Mouse (Mus musculus): Measurements from ENCODE around the gene Majin. TPM values are rescaled to one million over a fixed set of nuclear protein-coding genes. Genes with fewer than 3 reads are reported as not detected.
A peak's percentile ranks its signal among the peaks of the same experiment; 100 is the strongest.

Majin gene
- polyA plus RNA-seq, 1 experiment from 2014 or later, result not detected

GRCm38 (mm10) chr19:6243226-6243625, 59.0 kb downstream of the Majin start:
- Histone ChIP-seq H3K4me2 (no peak overlapping the region), H3K9ac (0 out of 2 replicates have a peak overlapping the region, but pooled peaks have one; percentile 95), H3K4me3 (no peak overlapping the region), H3K4me1 (peaks cover 10% of the 10 kb centered on the region), H3K36me3 (ENCODE audit: poor library complexity, severe bottlenecking) (peaks cover 47% of the 10 kb centered on the region), H3K9me3 (replicated peaks) (no peaks in the 10 kb centered on the region), H3K27me3 (no peaks in the 10 kb centered on the region), H3K27ac (no peak overlapping the region)
- no peak for ATAC-seq
- WGBS, result 88% methylated on average over 5 of the region's 5 CpGs

GRCm38 (mm10) chr19:6245806-6246205, 61.6 kb downstream of the Majin start:
- Histone ChIP-seq H3K9me3 (replicated peaks) (no peaks in the 10 kb centered on the region), H3K36me3 (ENCODE audit: poor library complexity, severe bottlenecking) (peaks cover 66% of the 10 kb centered on the region), H3K4me2 (no peak overlapping the region), H3K4me1 (peaks cover 10% of the 10 kb centered on the region), H3K27me3 (no peaks in the 10 kb centered on the region), H3K9ac (no peak overlapping the region), H3K4me3 (no peak overlapping the region), H3K27ac (no peak overlapping the region)
- WGBS, result 76% methylated on average over 1 of the region's 1 CpGs
- no peak for ATAC-seq

GRCm38 (mm10) chr19:6247526-6248300, 63.5 kb downstream of the Majin start:
- H3K4me1 ChIP-seq, result peaks cover 3% of the 10 kb centered on the region
- H3K27me3 ChIP-seq, result no peaks in the 10 kb centered on the region
- no peak for ATAC-seq
- no peak overlapping the region for H3K27ac ChIP-seq
- H3K9ac ChIP-seq, result no peak overlapping the region
- no peaks in the 10 kb centered on the region for H3K9me3 ChIP-seq (replicated peaks)
- H3K4me2 ChIP-seq, result no peak overlapping the region
- H3K4me3 ChIP-seq, result no peak overlapping the region
- H3K36me3 ChIP-seq (ENCODE audit: poor library complexity, severe bottlenecking), result peaks cover 84% of the 10 kb centered on the region
- 93% methylated on average over 29 of the region's 29 CpGs for WGBS

GRCm38 (mm10) chr19:6253021-6253420, 68.8 kb downstream of the Majin start:
- ATAC-seq, result no peak

GRCm38 (mm10) chr19:6260428-6260827, 76.2 kb downstream of the Majin start:
- Histone ChIP-seq H3K27me3 (no peaks in the 10 kb centered on the region), H3K27ac (no peak overlapping the region), H3K9me3 (replicated peaks) (no peaks in the 10 kb centered on the region), H3K36me3 (ENCODE audit: poor library complexity, severe bottlenecking) (peaks cover 73% of the 10 kb centered on the region), H3K9ac (no peak overlapping the region), H3K4me3 (no peak overlapping the region), H3K4me1 (no peaks in the 10 kb centered on the region), H3K4me2 (no peak overlapping the region)
- no peak for ATAC-seq
- 81% methylated on average over 2 of the region's 2 CpGs for WGBS

More at GRCm38 (mm10) chr19:6253021-6253420, 68.8 kb downstream of the Majin start:
- no peak overlapping the region for H3K4me2 ChIP-seq
- no peaks in the 10 kb centered on the region for H3K9me3 ChIP-seq (replicated peaks)
- peaks cover 92% of the 10 kb centered on the region for H3K36me3 ChIP-seq (ENCODE audit: poor library complexity, severe bottlenecking)
- H3K4me3 ChIP-seq, result no peak overlapping the region
- H3K27ac ChIP-seq, result no peak overlapping the region
- WGBS, result 93% methylated on average over 4 of the region's 4 CpGs
- no peaks in the 10 kb centered on the region for H3K4me1 ChIP-seq
- H3K9ac ChIP-seq, result no peak overlapping the region
- no peaks in the 10 kb centered on the region for H3K27me3 ChIP-seq

- no peak for ATAC-seq
- Histone ChIP-seq H3K9ac (no peak overlapping the region), H3K4me3 (no peak overlapping the region), H3K36me3 (ENCODE audit: poor library complexity, severe bottlenecking) (peaks cover 68% of the 10 kb centered on the region), H3K27me3 (no peaks in the 10 kb centered on the region), H3K4me2 (no peak overlapping the region), H3K9me3 (replicated peaks) (no peaks in the 10 kb centered on the region), H3K27ac (no peak overlapping the region), H3K4me1 (no peaks in the 10 kb centered on the region)
- 75% methylated on average over 4 of the region's 4 CpGs for WGBS
These were observed 76.8 kb downstream of the Majin start for GRCm38 (mm10) chr19:6260946-6261345.

- no peak for ATAC-seq
- Histone ChIP-seq H3K4me3 (no peak overlapping the region), H3K36me3 (ENCODE audit: poor library complexity, severe bottlenecking) (peaks cover 64% of the 10 kb centered on the region), H3K27me3 (no peaks in the 10 kb centered on the region), H3K27ac (no peak overlapping the region), H3K4me1 (no peaks in the 10 kb centered on the region), H3K9me3 (replicated peaks) (no peaks in the 10 kb centered on the region), H3K4me2 (no peak overlapping the region), H3K9ac (no peak overlapping the region)
- WGBS, result 95% methylated on average over 14 of the region's 14 CpGs
These were observed 77.2 kb downstream of the Majin start for GRCm38 (mm10) chr19:6261379-6261778.

- ATAC-seq, result no peak
- Histone ChIP-seq H3K27ac (no peak overlapping the region), H3K4me1 (no peaks in the 10 kb centered on the region), H3K36me3 (ENCODE audit: poor library complexity, severe bottlenecking) (peaks cover 55% of the 10 kb centered on the region), H3K9ac (no peak overlapping the region), H3K4me2 (no peak overlapping the region), H3K27me3 (peaks cover 3% of the 10 kb centered on the region; the same call in 1 of the 2 replicates), H3K4me3 (no peak overlapping the region), H3K9me3 (replicated peaks) (no peaks in the 10 kb centered on the region)
- 63% methylated on average over 7 of the region's 7 CpGs for WGBS
These were observed 78.0 kb downstream of the Majin start for GRCm38 (mm10) chr19:6262222-6262621.

GRCm38 (mm10) chr19:6262839-6263433, 78.7 kb downstream of the Majin start:
- ATAC-seq, result no peak
- no peaks in the 10 kb centered on the region for H3K9me3 ChIP-seq (replicated peaks)
- 93% methylated on average over 8 of the region's 8 CpGs for WGBS
- no peak overlapping the region for H3K27ac ChIP-seq
- no peak overlapping the region for H3K9ac ChIP-seq
- no peak overlapping the region for H3K4me3 ChIP-seq
- peaks cover 9% of the 10 kb centered on the region; the same call in 1 of the 2 replicates for H3K27me3 ChIP-seq
- no peak overlapping the region for H3K4me2 ChIP-seq
- peaks cover 48% of the 10 kb centered on the region for H3K36me3 ChIP-seq (ENCODE audit: poor library complexity, severe bottlenecking)
- H3K4me1 ChIP-seq, result no peaks in the 10 kb centered on the region

- Histone ChIP-seq H3K4me1 (no peaks in the 10 kb centered on the region), H3K4me2 (no peak overlapping the region), H3K36me3 (ENCODE audit: poor library complexity, severe bottlenecking) (peaks cover 35% of the 10 kb centered on the region), H3K4me3 (no peak overlapping the region), H3K9me3 (replicated peaks) (no peaks in the 10 kb centered on the region), H3K27me3 (peaks cover 9% of the 10 kb centered on the region; the same call in 1 of the 2 replicates), H3K27ac (no peak overlapping the region), H3K9ac (no peak overlapping the region)
- 84% methylated on average over 9 of the region's 9 CpGs for WGBS
- ATAC-seq, result no peak
These were observed 80.0 kb downstream of the Majin start for GRCm38 (mm10) chr19:6264200-6264599.

- peaks cover 9% of the 10 kb centered on the region; the same call in 1 of the 2 replicates for H3K27me3 ChIP-seq
- no peaks in the 10 kb centered on the region for H3K9me3 ChIP-seq (replicated peaks)
- no peaks in the 10 kb centered on the region for H3K4me1 ChIP-seq
- H3K4me2 ChIP-seq, result no peak overlapping the region
- H3K9ac ChIP-seq, result no peak overlapping the region
- no peak overlapping the region for H3K4me3 ChIP-seq
- H3K27ac ChIP-seq, result no peak overlapping the region
- no peak for ATAC-seq
- WGBS, result 90% methylated on average over 8 of the region's 8 CpGs
- peaks cover 30% of the 10 kb centered on the region for H3K36me3 ChIP-seq (ENCODE audit: poor library complexity, severe bottlenecking)
These were observed 80.8 kb downstream of the Majin start for GRCm38 (mm10) chr19:6264945-6265344.

GRCm38 (mm10) chr19:6265727-6266182, 81.6 kb downstream of the Majin start:
- no peak overlapping the region for H3K27ac ChIP-seq
- H3K4me3 ChIP-seq, result no peak overlapping the region
- no peaks in the 10 kb centered on the region for H3K4me1 ChIP-seq
- H3K9ac ChIP-seq, result no peak overlapping the region
- ATAC-seq, result no peak
- WGBS, result 70% methylated on average over 6 of the region's 6 CpGs
- no peak overlapping the region for H3K4me2 ChIP-seq
- H3K27me3 ChIP-seq, result peaks cover 9% of the 10 kb centered on the region; the same call in 1 of the 2 replicates
- H3K9me3 ChIP-seq (replicated peaks), result no peaks in the 10 kb centered on the region
- H3K36me3 ChIP-seq (ENCODE audit: poor library complexity, severe bottlenecking), result peaks cover 22% of the 10 kb centered on the region

Data from forebrain, embryonic 13.5 days (tissue).